Mouse (Mus musculus) embryo, embryonic 11.5 days (tissue): ENCODE results near the gene Cpt1b.

Experiments used
- DNase-seq: peaks from one replicate; pipeline ENCODE4 v3.0.0-alpha.2; 2012; ENCODE audit warnings: low read depth, low spot score

The Cpt1b gene

DNA sequence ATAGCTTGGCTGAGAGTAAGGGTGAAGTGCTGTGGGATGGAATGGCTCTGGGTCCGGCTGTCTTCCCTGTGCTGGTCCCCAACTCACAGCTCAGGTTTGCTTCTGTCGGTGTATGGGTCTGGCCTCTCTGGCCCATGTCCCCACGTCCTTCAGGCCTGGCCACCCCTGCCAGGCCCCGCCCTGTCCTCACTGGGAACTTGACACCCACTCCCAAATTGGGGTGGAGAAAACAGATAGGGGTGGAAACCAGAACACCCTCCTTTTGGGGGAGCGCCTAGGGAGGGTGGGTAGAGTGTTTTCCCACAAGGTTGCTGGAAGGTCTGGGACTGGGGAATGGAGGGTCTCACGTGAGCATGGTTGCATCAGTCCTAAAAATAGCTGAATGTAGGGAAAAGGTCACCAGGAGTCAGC is at the start of gene Cpt1b:
Gene Cpt1b, minus strand, starts transcription at position 153 of the 411 bp plus-strand sequence.
- DNase-seq = no peak

DNA sequence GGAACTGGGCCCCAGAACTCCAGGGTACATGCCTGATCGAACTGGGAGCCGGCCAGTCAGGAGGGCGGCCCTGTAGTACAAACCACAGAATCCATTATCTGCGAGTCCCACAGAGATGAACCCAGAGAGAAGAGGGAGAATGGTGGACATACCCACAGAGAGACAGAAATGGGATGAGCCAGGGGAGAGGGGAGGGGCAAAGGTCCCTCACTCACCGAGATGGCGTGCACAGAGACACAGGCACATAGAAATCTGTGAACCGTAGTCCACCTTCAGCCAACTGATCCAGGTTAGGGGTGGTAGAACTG is 49.6 kb upstream of the Cpt1b start:
- no peak for DNase-seq

DNA sequence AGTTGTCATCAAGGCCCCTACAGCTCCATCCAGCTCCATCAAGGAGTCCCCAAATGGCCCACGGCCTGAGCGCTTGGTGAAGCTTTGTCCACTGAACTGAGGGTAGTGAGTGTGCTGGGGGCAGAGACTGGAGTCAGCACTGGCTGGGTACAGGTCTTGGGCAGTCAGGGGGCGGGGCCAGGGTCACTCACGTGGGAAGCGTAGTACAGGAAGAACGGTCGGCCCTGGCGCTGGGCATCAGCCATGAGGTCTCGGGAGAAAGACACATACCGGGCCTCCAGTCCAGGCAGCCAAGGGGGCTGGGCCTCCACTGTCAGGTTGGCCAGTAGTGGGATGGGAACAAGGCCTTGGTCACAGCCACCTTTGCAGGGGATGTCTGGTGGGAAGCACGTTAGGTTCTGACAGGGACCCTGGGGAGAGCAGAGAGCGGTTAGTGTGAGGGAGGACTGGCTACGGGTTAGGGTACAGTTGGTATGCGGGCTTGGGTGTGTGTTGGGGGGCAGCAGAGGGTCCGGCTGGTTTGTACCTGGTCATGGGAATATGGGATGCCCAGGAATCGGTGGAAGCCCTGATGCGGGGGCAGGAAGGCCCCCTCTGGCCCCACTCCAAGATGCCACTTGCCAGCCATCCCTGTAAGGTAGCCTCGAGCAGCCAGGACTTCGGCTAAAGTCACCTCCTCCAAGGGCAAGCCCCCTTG is 49.1 kb upstream of the Cpt1b start:
- no peak for DNase-seq

DNA sequence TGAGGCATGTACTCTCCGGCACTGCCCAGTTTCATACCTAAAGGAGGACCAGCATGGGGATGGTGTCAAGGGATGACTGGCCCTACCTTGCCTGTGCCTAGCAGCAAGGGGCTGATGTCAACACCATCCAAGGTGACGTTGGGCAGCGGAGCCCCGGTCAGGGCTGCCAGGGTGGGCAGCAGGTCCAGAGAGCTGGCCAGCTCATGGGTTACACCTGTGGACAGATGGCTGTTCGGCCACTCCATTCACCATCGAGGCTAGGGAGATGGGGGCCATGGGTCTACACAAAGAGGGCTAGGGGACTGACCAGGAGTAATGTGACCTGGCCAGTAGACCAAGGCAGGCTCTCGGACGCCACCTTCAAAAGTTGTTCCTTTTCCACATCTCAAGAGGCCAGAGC is 48.3 kb upstream of the Cpt1b start:
- DNase-seq = no peak

DNA sequence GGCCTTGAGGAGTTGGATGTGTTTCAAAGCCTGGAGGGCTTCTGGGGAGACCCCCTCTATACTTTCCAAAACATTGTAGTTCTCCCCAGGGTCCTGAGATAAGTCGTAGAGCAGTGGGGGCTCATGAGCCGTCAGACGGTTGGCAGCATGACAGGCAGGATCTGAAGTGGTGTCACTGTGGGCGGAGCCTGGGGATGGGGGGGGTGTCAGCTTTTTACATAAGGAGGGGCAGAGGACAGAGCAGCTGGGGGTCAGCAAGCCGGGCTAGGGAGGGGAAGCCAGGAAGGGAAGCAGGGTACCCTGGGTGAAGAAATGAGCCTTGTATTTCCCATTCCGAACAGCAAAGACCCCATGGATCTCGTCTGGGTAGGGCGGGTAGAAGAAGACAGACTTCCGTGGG is 47.7 kb upstream of the Cpt1b start:
- DNase-seq = no peak

DNA sequence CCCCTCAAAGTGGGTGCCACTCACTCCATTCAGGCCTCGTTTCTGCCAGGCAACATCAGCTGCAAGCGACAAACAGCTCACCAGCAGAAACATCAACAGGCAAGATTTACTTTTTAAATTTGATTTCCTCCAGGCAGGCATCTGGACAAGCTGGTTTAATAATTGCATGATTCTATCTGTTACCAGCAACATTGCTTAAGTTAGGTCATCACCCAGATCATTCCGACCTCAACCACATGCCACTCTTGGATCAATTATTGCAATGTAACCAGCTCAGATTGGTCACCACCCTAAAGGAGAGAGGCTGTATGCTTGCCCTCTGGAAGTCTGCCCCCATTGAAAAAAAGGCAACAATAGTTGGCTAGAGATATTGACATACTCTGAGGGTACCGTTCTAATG is 45.8 kb upstream of the Cpt1b start:
- no peak for DNase-seq

DNA sequence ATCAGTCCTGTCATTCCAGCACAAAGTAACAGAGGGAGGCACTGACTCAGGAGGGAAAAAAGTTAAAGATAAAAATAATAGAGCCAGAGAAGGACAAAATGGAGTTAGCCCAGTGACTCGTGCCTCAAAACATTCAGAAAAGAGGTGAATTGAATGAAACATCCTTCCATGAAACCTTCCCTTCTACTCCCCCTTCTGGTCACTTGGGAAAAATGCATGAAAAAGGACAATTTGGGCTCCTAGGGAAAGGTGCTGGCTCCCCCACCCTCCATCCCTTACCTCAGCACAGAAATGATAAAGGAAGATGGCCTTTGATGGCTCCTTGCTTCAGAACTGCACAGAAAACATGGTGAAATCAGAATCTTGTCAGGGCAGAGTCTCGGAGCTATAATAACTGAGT is 42.9 kb upstream of the Cpt1b start:
- DNase-seq = no peak

DNA sequence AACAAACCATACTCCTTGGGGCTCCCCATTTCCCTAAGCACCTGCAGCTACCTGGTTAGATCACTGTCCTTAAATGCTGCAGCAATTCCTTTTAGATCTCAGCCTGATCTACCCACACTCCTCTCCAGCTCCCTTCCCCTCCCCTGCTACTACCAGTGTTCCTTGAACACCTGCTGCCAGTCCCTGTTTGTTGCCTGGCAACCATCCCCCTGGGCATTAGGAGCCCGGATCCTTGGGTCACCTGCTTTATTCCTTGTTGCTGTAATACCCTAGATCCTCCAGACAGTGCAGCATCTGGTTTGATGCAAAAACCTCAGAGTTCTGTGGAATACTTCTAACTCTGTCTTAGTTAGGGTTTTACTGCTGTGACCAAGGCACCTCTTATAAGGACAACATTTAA is 39.4 kb upstream of the Cpt1b start:
- no peak for DNase-seq

DNA sequence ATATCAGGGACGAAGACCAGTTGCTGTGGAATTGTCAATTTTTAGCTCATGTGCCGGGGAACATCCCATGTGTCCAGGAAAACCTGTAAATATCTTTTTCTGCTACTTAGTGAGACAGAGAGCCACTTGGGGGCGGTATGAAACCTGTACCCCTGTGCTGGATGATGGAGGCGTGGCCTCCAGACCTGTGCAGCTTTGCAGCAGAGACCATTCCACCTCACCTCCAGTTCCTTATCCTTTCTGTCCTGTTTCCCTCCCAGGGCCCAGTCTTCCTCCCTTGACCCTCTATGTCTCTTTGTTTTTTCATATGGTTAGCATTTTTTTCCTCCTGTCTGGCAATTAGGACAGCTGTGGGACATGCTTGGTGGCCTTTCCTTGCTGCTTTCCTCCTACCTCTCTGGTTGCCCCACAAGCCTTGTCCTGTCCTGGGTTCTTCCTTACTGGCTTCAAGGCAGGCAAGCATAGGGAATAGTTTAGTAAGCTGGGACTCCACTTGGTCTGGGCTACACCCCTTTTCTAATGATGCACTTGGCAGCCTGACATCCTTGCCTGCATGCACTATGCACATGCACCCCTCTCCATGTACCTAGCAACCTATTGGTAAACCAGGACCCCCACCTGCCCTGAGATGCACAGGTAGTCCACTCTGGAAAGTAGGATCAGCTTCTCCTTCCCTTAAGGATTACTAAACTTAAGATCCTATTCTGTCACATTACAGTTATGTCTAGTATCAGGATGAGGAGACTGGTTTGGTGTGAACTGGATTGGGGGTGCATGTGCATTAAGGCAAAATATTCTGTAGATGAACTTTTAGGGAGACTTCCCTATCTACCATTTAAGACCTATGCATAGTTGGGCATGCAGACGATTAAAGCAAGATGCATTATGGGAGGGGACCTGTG is 37.9 kb upstream of the Cpt1b start:
- DNase-seq = no peak

DNA sequence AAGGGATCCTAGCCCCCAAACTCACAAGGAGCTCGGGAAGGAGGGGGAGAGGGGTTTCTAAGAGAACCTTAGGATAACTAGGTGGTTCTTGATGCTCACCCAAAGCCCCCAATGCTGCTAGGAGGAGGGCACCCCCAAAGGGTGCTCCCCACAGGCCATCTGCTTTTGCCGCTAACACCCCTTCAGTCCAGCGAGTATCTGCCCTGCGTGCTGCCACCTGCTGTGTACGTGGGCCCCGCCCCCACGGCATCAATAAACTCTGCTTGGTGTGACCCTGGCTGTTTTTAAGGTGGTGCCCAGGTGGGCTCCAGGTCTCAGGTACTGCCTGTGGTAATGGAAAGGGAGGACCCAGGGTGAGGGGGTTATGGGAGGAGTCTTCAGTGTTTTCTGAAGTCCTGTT is 36.5 kb upstream of the Cpt1b start:
- no peak for DNase-seq

DNA sequence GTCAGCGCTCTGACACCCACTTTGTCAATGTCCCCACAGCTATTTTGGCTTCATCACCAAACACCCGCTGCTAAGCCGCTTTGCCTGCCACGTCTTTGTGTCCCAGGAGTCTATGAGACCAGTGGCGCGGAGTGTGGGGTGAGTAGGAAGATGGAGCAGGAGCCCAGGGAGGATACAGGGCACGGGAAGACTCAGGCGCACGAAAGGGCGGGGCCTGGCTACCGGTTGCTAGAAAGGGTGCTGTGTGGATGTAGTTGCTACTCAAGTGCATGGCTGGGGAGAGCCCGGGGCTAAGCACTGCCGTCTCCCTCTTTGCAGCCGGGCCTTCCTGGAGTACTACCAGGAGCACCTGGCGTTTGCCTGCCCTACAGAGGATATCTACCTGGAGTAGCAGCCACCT is 35.7 kb upstream of the Cpt1b start:
- DNase-seq = no peak

DNA sequence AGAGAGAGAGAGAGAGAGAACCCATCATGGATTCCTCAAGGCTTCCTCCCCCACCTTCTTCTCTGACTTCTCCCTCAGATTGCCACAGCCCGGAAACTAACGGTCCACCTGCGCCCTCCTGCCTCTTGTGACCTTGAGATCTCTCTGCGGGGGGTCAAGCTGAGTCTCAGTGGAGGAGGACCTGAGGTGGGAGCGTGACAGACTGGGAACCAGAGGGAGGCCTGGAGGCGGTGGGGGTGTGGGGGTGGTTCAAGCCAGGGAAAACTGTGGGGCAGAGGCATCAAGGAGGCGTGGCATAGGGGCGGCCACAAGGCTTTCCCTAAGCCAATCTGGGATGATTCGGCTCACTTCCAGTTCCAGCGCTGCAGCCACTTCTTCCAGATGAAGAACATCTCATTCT is 34.6 kb upstream of the Cpt1b start:
- DNase-seq = no peak

DNA sequence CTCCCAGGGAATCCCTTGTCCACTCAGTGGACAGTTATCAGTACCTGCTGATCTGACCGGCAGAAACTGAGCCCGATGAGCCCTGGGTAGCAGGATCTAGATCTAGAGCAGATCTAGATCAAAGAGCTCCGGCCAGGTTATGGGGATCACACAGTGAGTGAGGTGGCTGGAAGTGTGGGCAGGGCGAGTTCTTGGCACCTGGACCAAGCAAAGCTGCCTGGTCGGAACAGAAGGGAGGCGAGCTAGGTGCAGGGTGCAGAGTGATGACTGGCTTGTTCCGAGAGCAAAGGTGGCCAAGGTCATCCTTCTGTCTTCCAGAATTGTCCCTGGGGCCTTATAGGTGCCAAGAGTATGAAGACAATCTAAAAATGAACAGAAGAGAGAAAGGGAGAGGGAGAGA is 34.2 kb upstream of the Cpt1b start:
- DNase-seq = no peak

DNA sequence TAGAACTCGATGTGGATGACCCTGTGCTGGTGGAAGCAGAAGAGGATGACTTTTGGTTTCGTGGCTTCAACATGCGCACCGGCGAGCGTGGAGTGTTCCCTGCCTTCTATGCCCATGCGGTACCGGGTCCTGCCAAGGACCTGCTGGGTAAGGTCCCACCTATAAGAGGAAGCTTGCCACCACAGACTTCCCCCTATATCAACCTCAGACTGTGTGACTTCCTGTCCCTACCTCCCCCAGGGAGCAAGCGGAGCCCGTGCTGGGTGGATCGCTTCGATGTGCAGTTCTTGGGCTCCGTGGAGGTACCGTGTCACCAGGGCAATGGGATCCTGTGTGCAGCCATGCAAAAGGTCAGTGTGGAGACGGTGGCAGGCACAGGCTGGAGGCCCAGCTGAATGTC is 33.3 kb upstream of the Cpt1b start:
- DNase-seq = no peak

DNA sequence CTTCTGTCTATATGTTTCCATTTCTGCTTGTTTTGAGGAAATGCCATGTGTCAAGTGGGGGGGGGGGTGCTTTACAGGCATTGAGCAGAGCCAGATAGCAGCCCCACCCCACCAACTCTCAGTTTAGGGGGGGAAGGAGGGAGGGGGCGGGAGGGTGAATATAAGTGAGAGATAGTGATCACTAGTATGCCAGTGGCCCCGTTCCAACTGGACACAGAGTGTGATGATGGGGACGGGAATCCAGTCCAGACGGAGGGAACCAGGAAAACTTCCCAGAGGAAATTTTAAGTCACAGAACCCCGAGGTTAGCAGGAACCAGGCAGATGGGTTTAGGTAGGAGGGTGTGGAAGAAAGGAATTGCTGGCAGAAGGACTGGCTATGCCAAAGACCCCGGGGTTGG is 30.0 kb upstream of the Cpt1b start:
- DNase-seq = no peak

DNA sequence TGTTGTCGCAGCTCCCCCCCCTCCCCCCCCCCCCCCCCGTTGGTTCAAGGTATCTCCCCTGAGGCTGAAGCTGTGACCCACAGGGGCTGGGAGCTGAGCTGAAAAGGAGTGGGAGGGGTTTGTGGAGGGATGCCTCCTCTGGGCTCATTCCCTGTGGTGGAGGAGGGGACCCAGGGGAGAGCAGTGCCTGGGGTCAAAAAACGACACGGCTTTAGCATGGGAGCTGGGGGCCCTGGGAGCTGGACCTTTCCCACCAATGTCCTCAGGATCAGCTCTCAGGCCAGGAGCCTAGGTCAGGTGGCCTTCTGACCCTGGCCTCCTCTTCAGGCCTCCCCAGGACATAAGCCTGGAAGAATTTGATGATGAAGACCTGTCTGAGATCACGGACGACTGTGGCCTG is 29.2 kb upstream of the Cpt1b start:
- no peak for DNase-seq

DNA sequence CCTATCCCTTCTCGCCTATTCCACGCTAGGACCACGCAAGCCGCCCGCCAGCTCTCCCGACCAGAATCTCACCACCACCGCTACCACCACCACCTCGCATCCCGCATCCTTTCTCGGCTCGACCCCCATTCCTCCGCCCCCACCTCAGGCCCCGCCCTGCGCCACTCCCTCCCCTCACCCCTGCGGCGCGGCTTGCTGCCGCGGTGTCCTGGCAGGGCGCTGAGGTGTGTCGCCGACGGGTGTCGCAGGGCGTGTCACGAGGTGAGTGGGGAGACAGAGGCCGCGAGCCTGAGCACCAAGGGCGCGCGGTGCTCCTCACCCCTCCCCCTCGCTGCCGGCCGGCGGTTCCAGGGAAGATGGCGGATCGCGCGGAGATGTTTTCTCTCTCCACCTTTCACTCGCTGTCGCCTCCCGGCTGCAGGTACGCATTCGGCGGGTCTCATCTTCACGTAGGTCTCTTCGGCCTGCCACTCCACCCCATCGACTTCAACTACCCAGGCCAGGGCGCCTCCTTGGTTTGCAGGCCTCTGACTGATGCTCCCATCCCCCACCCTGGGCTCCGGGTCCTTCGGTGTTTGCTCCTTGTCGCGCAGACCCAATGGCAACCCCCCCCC is 28.3 kb upstream of the Cpt1b start, which contains the start of gene Mapk8ip2:
Gene Mapk8ip2, plus strand, starts transcription at position 49 of the 614 bp plus-strand sequence.
- no peak for DNase-seq

DNA sequence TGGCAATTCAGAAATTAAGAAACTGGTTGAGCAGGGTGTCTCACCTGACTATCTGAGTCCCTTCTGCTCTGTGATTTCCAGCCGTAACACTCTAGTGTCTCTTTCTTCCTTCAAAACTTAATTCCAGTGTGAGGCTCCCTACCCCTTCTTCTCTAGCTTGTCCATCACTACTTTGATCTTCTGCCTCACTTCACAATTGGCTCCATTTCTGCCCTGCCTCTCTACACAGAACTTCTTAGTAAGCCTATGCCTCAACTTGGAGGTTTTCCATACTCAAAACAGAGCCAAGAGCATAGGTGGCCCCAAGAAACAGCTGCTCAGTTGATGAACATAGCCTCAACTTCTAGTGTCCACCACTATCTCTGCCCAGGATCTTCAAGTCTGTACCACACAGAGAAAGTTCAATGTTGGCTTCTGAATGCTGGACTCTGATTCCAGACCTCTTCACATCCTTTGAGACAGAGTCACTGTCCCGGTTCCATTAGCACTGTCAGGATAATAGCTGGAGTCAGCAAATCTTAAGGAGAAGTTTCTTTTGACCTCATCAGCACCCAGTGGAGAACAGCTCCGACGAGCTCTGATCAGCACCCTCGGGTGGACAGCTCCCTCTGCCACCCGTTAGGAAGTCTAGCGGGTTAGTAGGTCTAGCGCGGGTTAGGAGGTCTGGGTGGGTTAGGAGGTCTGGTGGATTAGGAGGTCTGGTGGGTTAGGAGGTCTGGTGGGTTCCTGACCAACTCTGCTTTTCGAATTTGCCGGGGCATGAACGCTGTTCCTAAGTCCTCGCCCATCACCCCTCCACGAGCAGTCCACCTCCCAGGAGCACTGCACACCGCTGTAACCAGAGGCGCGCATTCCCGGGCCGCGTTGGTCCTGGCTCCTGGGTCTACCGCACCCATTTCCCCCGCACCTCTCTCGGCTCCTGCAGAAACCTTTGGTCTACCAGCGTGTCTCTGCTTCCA is 27.5 kb upstream of the Cpt1b start:
- no peak for DNase-seq

DNA sequence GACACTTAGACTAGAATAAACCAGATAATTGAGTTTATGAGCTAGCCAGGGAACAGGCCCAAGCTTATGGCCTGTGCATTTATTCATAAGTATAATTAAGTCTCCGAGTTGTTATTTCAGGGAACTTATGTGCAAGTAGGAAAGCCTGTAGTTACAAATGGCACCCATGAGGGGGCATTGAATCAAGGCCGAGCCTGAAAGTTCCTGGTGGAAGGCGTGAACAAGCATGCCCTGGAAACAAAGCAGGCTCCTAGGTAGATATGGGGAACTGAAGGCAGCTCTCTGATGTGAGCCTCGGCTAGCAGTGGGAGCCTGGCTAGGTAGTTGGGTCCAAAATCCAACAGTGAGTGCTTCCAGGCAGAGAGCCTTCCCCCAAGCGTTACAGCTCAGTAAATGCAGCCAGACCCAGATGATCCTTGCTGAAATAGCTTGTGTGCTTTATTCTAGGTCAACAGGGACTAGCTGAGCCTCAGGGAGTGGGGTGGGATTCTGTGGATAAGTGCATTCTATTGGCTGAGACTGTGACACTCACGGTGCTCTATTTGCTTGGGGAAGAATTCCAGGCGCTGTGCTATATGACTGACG is 16.9 kb upstream of the Cpt1b start:
- no peak for DNase-seq

DNA sequence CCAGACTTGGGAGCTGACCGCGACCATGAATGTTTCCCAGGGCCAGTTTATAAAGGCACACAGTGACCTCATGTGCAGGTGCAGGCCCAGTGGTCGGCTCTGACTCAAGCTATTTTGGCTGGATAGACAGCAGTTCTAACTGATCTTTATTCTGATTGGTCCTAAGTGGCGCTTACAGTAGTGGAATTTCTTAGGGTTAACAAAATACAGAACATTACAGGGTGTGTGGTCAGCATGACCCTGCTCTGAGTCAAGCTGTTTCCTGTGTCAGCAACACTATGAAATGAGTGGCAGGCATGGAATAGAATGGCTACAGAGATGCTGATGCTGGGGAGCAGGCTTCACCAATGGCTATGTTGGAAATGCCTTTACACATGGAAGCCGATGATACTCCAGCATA is 10.2 kb upstream of the Cpt1b start:
- no peak for DNase-seq

DNA sequence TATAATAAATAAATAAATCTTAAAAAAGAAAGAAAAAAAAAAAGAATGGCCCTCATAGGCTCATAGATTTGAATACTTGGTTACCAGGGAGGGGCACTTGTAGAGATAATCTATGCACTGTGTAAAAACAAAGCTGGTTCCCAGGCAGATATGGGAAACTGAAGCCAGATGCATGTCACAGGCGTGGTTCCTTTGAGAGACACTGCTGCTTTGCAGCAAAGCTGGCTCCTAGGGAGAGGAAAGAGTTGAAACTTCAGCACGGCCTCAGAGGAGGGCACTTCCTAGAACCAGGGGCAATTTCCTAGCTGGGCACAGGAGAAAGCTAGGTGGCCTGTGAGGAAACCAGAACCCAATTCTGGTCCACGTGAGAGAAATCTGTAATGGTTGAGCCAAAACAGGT is 8.5 kb upstream of the Cpt1b start:
- DNase-seq = no peak
